Mouse (Mus musculus) heart, embryonic 11.5 days (tissue): ENCODE data around the gene Chmp2b. TPM values are rescaled to one million over a fixed set of nuclear protein-coding genes. Genes with fewer than 3 reads are reported as not detected.

Experiments
- ATAC-seq: fragments of 200-750 bp; cut with Nextera tagmentation; replicated peaks from 2 replicates; pipeline ENCODE4 v1.8.0; 2017; ENCODE audit warnings: moderate library complexity; ENCODE audit not compliant: insufficient number of reproducible peaks, low FRiP score, low TSS enrichment
- H3K27ac ChIP-seq: fragments of 300-500 bp; sonication (generic); 2 replicates; pipeline ENCODE4 v1.5.1; 2014; ENCODE audit warnings: mild to moderate bottlenecking, low read depth, low read length
- H3K27me3 ChIP-seq: fragments of 300-500 bp; sonication (generic); 2 replicates; pipeline ENCODE4 v1.6.1; 2014; ENCODE audit warnings: mild to moderate bottlenecking, low read length, mixed read lengths; ENCODE audit not compliant: control insufficient read depth, insufficient read depth
- H3K36me3 ChIP-seq: fragments of 300-500 bp; sonication (generic); 2 replicates; pipeline ENCODE4 v1.6.1; 2014; ENCODE audit warnings: mild to moderate bottlenecking, low read length, moderate library complexity, mixed read lengths; ENCODE audit not compliant: control insufficient read depth, insufficient read depth
- H3K4me1 ChIP-seq: fragments of 300-500 bp; sonication (generic); 2 replicates; pipeline ENCODE4 v1.6.1; 2014; ENCODE audit warnings: low read length; ENCODE audit not compliant: control insufficient read depth, insufficient read depth
- H3K4me2 ChIP-seq: fragments of 300-500 bp; sonication (generic); 2 replicates; pipeline ENCODE4 v1.6.1; 2014; ENCODE audit warnings: mild to moderate bottlenecking, moderate library complexity
- H3K4me3 ChIP-seq: fragments of 300-500 bp; sonication (generic); 2 replicates; pipeline ENCODE4 v1.5.1; 2014; ENCODE audit warnings: low read depth, low read length
- H3K9ac ChIP-seq: fragments of 300-500 bp; sonication (generic); 2 replicates; pipeline ENCODE4 v1.6.1; 2014; ENCODE audit warnings: mild to moderate bottlenecking, low read depth, low read length, moderate library complexity
- H3K9me3 ChIP-seq: fragments of 300-500 bp; sonication (generic); replicated peaks from 2 replicates; pipeline ENCODE4 v1.6.1; 2016; ENCODE audit warnings: low read length; ENCODE audit not compliant: control insufficient read depth
- WGBS: fragments of 180-500 bp; shearing (Covaris S2); extraction: QIAGEN DNeasy Blood & Tissue Kit; methylation state at CpG from one replicate; pipeline ENCODE4 v1.1.7; 2014; ENCODE audit not compliant: insufficient replicate concordance; 5-methylcytosine and 5-hydroxymethylcytosine counted together
- polyA plus RNA-seq: library from polyadenylated mRNA; unstranded; fragments of >200 nt; fragmentation: Nextera tagmentation; extraction: Ambion mirVana; gene quantifications from 2 replicates; pipeline ENCODE4 v1.2.1, GENCODE M21; 2014

Chmp2b gene
- polyA plus RNA-seq, 1 experiment from 2014 or later = 43.2 TPM

DNA sequence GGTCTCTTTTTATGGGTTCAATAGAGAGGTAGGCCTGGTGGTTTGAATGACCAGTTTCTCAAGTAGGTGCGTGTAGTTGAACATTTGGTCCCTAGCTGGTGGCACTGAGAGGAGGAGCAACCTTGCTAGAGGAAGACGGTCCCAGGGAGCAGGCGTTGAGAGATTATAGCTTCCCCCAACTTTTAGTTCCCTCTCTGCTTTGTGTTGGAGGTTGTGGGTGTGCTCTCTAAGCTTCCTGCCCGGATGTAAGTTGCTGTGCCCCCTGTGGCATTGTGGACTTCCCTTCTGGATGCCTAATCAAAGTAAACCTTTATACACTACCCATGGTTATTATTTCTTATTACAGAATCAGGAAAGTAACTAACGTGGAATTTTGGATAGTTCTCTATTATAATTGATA, 66.5 kb downstream of the Chmp2b start:
- no peak for ATAC-seq
- 66% methylated on average over 5 of the region's 5 CpGs for WGBS

More for the DNA sequence above, 66.5 kb downstream of the Chmp2b start:
- Histone ChIP-seq H3K9me3 (no peaks in the 10 kb centered on the region), H3K4me1 (no peaks in the 10 kb centered on the region), H3K36me3 (no peaks in the 10 kb centered on the region), H3K4me2 (no peak overlapping the region), H3K4me3 (no peak overlapping the region), H3K27ac (no peak overlapping the region), H3K27me3 (no peaks in the 10 kb centered on the region), H3K9ac (no peak overlapping the region)

Other genes starting within 250 kb of the Chmp2b start
- not detected in 2 replicates for gene Pou1f1, start 42.2 kb downstream of the Chmp2b start, polyA plus RNA-seq